Mouse (Mus musculus) erythroid progenitor cell, adult 5-6 weeks (primary cell): ENCODE results near the gene Hist1h2bp. TPM values are rescaled to one million over a fixed set of nuclear protein-coding genes. Genes with fewer than 3 reads are reported as not detected.

Experiments used
- ATAC-seq: replicated peaks from 2 replicates; pipeline ENCODE4 v1.8.0; 2016; ENCODE audit warnings: moderate number of reproducible peaks, mild to moderate bottlenecking, moderate TSS enrichment, inconsistent platforms; ENCODE audit not compliant: poor library complexity, low FRiP score, severe bottlenecking
- total RNA-seq, 2 experiments: library from RNA; stranded (forward) in 1 of 2; stranded (reverse) in 1 of 2; fragments of 150-400 nt in 1 of 2; fragments of 186-747, 209-891 nt in 1 of 2; gene quantifications; 2 replicates each; pipeline versions ENCODE4 v1.2.3 to v1.2.4; 2015 to 2017; ENCODE audit warnings: low replicate concordance in 2 of 2

Gene Hist1h2bp
- total RNA-seq, 2 experiments from 2014 or later, result 96.0 to 241 TPM

DNA sequence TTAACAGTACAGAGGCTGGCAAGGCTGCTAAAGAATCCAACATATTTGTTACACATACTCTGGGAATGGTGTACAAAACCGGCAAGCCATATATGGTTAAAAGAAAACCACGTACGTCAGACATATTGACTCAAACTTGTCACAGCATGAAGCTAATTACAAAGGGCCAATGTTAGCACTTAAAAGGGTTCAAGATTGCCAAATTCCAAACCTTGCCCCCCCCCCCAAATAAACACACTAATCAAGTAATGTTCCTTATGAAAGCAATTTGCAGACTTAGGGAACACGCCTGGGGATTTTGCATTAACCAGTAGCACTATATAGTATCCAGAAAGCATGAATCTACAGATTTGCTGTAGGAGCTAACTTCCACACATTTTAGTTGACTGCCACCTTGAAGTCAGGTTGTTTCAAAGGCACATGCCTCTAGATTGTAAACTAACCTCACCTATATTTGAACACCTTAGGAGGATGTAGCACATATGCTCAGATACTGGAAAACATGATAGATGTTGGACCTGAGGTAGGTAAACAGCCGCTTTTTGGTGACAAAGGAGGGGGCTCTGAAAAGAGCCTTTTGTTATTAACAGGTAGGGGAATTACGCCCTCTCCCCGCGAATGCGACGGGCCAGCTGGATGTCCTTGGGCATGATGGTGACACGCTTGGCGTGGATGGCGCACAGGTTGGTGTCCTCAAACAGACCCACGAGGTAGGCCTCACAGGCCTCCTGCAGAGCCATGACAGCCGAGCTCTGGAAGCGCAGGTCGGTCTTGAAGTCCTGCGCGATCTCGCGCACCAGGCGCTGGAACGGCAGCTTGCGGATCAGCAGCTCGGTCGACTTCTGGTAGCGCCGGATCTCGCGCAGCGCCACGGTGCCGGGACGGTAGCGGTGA is 4.7 kb upstream of the Hist1h2bp start:
- ATAC-seq, result peak; percentile 3

DNA sequence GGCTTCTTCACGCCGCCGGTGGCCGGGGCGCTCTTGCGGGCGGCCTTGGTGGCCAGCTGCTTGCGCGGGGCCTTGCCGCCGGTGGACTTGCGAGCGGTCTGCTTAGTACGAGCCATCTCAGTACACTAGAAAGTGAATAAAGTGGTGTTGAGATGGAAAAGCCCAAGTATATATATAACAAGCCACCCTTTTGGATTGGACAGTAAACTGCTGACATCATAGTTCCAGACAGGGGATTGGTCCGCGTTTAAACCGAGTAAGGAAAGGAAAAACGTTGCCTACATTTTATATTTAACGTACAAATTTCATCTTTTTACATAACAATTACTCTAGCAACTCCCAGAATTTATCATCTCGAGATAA is 4.0 kb upstream of the Hist1h2bp start, which contains the start of gene Hist1h3i:
TSS of gene Hist1h3i (minus strand) at position 116 of the 363 bp plus-strand sequence.
- 0 out of 2 replicates have a peak, but pooled peaks have one; percentile 8 for ATAC-seq

DNA sequence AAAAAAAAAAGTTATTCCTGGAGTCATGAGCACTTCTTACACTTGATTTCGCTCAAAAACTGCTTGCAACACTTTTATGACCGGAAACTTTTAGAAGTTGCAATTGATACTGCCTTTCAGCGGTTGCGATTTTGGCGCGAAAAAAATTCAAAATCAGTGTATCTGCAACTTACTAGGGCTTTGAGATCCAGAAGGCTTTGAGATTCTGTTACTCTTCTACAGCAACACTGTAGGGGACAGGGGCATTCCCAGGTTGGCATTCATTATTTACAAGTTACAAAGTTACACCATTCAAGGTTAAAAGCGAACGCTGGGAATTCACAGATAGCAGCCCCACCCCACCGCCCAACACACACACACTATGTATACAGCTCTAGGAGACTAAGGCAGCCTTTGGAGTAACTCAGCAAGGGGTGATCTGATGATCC is 3.5 kb upstream of the Hist1h2bp start:
- ATAC-seq, result no peak

DNA sequence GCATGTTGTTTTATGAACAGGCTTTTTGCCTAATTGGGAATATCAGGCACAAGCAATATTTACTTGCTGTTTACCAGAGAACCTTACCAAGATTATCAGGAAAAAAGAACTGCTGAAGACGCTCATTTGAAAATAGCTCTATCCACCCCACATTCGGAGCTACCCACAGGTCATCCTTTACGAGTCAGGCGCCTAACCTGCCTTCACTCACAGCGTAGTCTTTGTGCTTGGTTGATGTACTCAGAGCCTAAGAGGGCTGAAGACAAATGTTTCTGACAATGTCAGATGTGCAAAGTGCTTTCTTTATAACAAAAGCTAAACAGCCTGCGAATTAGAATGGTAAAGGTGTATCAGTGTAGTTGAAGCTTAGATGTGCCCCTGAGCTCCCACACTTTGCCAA is 3.0 kb upstream of the Hist1h2bp start:
- ATAC-seq, result no peak

DNA sequence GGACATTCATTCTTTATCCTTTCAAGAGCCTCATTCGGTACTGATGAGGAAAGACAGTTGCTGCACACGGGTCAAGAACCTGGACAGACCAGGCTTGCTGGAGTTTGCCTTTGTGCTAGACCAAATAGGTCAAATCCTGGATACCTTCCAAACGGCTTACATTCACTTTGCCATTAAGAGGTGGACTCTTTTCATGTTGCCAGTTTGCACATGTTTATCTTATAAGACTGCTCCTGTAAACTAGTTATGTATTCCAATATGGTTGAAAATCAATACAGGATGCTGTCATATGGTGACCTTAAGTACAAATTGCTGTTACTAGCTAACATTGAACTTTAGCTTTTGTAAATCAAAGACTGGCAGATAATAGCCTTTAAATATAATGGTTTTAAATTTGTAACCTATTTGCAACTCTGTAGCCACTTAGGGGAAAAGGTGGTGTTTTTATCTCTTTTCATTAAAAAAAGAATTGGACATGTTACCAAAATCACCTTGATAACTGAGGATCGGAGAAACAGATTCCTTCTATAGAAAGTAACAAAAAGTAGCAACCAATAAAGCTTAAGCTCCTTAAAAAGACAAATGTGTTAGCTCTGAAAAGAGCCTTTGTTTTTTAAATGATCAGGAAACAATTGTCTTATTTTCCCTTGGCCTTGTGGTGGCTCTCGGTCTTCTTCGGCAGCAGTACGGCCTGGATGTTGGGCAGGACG is 917 bp upstream of the Hist1h2bp start:
- peak; percentile 8 for ATAC-seq

DNA sequence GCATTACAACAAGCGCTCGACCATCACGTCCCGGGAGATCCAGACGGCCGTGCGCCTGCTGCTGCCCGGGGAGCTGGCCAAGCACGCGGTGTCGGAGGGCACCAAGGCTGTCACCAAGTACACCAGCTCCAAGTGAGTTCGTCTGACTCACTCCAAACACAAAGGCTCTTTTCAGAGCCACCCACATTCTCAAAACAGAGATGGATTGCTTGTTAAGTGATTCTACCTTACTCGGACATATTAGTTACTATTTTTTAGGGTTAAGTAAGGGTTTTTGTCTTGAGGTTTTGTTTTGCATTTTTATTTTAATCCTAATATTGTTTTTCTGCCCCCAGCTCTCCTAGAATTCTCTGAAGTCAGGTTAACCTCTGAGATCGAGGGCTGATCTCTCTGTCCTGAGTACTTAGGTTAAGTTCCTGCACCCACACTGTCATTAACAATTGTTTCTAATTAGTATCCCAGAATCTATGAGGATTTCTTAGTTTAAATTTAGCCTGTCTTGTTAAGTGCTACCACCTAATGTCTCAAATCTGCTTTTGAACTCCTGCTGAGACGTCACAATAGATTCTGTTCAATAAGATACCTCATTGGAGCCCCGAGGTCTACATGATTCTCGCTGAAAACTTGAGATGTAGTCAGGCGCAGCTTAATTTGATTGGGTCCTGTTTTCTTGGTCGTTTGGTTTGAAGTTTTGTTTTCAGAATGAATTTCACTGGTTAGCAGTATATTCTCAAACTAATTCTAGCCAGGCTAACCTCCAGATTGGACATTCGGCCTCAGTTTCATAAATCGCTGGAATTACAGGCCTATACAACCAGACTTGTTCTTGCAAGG is 716 bp downstream of the Hist1h2bp start:
- no peak for ATAC-seq

DNA sequence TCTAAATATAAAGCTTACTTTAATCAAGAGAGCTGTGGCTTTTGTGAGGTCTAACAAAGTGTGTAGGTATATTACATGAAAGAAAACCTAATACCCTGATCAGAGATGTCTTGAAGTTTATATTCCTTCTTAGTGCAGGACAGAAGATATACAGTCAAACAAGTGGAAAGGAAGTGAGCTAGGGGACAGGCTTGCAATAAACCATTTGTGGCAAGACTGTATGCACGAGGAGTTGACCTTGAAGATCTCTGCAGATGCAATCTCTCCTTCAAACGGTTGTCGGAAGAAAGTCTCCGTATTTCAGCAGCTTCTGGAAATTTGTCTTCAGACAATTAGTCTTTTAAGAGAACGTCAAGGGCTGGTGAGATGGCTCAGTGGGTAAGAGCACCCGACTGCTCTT is 2.7 kb downstream of the Hist1h2bp start:
- no peak for ATAC-seq

DNA sequence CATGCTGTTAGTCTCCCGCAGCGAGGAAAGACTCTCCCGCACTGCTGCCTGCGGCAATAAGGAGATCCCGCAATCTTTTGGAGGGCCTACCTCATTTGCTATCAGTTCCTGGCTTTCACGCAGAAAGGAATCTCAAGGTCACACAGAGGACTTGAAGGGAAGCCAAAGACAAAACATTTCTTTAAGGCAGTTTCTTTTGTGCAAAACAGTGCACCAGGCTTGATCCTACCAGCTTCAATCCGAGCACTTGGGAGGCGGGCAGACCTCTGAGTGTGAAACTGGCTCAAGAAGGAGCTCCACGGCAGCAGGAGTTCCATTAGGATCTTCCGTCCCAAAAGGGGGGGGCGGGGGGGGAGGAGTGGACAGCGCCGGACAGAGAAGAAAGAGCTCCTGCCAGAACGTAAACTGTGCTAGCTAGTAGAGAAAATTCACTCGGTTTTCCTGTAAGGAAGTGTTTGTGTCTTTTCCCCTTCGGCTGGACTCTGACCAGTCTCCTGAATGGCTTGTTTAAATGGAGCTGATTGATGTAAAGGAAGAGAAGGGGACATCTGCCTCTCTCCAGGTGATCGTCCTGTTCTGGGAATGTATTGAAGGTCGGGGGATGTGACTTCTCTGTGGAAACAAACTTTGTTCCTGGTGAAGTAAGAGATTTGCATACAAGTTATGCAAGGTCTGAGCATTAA is 3.5 kb downstream of the Hist1h2bp start:
- no peak for ATAC-seq

DNA sequence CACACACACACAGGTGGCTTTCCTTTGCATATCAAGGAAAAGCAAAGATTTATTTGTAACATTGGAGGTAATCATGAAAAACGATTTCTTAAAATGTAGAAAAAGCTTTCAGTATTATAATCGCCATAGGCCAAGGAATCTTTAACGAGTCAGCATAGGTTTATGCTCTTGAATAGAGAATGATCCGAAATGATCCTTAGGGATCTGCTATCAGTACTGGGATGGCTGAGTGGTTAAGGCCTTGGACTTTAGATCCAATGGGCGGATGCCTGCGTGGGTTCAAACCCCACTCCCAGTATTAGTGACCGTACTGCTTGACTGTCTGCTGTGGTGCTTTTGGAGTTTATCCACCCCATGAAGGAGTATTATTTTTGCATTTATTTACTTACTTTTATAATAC is 8.3 kb downstream of the Hist1h2bp start:
- no peak for ATAC-seq

DNA sequence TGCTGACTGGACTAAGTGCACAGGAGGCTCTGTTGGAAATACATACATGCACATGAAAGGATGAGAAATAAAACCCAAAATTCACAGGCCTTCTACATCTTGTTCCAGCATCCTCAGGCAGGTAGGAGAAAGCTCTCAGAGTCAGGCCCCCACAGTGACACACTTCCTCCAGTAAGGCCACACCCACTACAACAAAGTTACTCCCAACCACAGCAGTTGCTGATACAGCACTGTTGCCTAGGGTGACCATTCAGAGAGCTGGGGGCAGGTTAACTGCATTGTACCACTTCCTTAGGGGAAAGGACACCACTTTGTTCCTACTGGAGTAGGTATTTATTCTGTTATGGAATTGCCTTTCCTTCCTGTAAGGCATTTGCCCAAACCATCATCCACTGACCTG is 9.9 kb downstream of the Hist1h2bp start:
- peak; percentile 80 for ATAC-seq

DNA sequence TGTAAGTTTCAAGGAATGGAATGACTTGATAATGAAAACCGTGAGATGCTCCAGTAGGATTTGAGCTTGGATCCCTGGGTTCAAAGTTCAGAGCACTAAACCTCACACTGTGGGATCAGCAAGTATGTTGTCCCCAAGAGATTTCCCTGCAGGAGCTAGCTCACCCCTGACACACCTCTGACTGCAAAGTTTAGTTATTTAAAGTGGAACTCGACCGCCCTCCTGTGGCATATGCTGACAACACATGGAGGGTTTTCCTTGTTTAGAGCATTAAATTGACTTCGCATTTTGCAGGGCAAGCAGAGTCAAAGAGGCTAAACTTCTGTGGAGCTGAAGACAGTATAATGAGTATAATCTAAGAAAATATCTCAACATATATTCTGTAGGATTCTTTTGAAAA is 15.8 kb downstream of the Hist1h2bp start:
- ATAC-seq, result peak; percentile 83

DNA sequence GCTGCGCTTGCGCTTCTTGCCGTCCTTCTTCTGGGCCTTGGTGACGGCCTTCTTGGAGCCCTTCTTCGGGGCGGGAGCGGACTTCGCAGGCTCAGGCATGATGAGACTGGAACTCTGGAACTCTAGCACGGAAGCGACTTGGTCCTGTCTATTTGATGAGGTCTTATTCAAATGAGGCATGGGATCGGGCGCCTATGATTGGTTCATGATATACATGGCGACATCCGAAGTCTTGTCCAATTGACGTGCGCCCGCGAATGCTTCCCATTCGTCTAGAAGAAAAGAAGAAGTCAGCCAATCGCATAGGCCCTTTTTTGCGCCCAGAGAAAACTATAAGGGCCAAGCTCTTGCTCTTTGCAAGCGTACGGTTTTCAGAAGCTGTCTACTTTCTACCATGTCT is 22.8 kb downstream of the Hist1h2bp start, which contains the start of the genes Hist1h2bq and Hist1h2ao:
TSS of gene Hist1h2bq (minus strand) at position 125 of the 400 bp plus-strand sequence.
TSS of gene Hist1h2ao (plus strand) at position 393 of the 400 bp plus-strand sequence.
- peak; percentile 80 for ATAC-seq

DNA sequence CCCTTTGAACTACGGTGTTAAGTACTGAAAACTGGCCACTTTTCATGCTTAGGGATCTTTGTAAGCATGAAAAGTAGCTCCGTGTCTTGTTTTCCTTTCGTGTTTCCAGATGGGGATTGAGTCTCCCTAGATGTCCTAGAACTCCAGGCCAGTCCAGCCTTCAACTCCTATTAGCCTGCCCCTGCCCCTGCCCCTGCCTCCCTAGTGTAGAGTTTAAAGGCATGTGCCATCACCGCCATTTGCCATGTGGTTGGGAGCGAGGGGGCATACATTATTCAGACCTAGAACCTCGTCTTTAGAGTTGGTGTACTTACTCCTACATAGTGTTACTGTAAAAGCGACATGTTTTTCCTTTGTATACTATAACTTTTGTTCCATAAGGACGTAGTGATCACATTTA is 23.8 kb downstream of the Hist1h2bp start:
- ATAC-seq, result peak; percentile 55

DNA sequence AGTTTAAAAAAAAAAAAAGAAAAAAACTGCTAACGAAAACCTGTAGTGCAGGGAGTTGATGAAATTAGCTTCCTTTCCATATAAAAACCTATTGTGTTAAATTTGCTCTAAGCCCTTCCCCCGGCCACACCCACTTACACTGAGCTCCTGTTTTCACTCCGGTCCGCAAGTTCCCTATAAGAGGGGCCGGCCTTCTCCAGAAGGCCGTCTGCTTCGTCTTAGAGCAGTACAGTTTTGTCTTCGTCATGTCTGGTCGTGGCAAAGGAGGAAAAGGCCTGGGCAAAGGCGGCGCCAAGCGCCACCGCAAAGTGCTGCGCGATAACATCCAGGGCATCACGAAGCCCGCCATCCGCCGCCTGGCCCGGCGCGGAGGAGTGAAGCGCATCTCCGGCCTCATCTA is 24.3 kb downstream of the Hist1h2bp start, which contains the start of gene Hist1h4m:
TSS of gene Hist1h4m (plus strand) at position 208 of the 400 bp plus-strand sequence.
- peak; percentile 52 for ATAC-seq

DNA sequence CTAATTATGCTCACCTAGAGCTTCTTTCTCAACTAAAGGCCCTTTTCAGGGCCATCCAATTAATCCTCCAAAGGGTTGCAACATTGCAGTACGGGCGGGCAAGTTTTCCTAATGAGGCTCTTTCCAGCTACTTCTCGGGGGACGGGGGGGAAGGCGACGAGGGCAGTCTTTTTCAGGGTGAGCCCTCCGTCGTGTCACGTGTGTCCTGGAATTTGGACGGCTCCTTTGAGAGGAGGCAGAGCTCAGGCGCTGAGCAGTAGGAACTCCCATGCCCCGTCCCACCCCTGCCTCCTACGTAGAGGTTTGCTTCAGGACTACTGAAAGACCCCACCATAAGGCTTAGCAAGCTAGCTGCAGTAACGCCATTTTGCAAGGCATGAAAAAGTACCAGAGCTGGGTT is 24.8 kb downstream of the Hist1h2bp start:
- ATAC-seq, result peak; percentile 64

DNA sequence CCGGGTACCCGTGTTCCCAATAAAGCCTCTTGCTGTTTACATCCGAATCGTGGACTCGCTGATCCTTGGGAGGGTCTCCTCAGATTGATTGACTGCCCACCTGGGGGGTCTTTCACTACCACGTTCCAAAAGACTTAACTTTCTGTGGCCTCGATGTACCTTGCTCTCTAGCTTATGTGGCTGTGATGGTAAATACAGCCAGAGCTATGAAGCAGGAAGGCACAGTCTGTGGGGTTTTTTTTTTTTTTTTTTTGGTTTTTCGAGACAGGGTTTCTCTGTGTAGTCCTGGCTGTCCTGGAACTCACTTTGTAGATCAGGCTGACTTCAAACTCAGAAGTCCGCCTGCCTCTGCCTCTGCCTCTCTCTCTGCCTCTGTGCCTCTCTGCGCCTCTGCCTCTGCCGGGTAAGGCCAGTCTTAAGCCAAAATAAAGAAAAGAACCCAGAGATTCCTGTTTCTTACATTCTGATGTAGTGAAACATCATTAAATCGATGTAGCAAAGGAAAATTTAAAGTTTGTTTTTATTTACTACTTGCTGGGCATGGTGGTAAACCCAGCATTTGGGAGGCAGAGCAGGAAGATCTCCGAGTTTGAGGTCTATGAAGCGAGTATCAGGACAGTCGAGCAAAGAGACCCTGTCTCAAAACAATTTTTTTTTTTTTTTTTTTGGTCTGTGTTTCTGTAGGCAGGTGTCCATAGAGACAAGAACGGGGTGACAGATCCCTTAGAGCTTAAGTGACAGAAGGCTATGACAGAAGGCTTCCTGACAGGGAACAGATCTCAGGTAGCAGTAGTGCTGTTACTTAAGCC is 33.0 kb downstream of the Hist1h2bp start:
- peak; percentile 67 for ATAC-seq

DNA sequence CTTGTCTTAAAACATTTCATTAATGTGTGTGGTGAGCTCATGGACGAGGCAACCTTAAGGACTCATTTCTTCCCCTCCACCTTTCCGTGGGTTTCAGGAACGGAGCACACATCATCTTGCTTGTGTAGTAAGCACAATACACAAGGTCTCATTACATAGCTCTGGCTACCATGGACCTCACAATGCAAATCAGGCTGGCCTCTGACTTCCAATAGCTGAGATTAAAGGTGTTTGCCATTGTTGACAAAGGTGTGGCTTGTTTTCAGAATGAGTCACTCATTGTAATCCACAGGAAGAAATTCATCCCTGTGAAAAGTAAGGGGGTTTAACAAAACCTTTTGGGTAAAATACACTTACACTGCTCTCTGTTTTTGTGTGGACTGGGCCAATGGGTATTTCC is 41.2 kb downstream of the Hist1h2bp start:
- no peak for ATAC-seq

DNA sequence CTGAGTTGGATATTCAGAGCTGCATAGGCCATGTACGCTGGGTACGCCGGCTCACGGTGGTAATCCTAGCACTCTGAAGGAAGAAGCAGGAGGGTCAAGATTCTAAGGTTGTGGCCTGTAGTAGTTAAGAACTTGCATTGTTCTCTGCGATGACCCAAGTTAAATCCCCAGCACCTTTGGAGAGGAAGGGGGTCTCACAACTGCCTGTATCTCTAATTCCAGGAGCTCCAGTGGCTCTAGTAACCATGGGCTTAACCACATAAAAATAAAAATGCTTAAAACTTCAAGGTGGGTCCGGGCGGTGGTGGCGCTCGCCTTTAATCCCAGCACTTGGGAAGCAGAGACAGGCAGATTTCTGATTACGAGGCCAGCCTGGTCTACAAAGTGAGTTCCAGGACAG is 43.1 kb downstream of the Hist1h2bp start:
- no peak for ATAC-seq
